Mouse (Mus musculus) cortical plate, adult 2 months (tissue): ENCODE measurements around the gene Prr7.
A peak's percentile ranks its signal among the peaks of the same experiment; 100 is the strongest.

Experiments
- CTCF ChIP-seq: fragments of 200-500 bp; IDR thresholded peaks from 2 replicates; pipeline ENCODE4 v1.5.1; 2011; ENCODE audit warnings: mild to moderate bottlenecking, control low read depth, low read length; ENCODE audit not compliant: insufficient read depth; ENCODE audit errors: extremely low read depth
- POLR2A ChIP-seq: fragments of 200-500 bp; IDR thresholded peaks from 2 replicates; pipeline ENCODE4 v1.6.1; 2011; ENCODE audit warnings: mild to moderate bottlenecking, low read length, control low read depth; ENCODE audit not compliant: insufficient read depth; ENCODE audit errors: extremely low read depth

DNA sequence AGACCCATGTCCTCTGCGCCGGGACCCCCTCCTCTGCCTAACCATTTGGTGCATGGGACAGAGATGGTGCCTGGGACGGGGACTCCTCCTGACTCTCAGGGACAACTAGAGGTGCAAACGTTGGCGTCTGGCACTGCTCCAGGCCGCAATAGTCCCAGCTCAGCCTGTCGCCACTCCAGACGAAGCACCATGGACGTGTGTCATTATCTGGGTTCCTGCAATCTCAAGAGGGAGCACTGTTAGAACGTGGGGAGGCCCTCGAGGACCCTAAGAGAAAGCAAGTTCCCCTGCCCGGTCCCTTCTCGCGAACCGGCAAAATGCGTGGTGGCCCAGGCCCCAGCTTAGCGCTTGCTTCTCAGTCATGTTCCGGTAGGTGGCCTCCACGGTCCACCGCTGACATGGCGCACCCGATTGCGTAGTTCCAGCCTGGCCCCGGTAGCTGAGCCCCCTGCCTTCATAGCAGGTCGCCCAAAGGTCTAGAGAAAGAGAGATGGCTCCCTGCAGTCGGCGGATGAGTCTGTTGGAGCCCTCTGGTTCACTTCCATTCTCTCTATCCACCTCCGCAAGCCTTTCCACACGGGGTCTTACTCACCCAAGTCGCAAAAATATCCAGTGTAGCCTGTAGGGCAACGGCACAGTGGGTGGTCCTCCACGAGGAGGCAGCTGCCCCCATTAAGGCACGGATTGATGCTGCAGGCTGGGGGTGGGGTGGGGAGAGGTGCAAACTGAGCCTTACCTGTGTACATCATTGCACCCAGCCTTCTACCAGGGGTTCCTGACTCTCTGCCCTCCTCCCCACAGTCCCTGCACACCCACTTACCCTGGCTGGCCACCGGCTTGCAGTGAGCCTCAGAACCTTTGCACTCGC lies 42.9 kb upstream of the Prr7 start:
- peak; percentile 65 for TF ChIP-seq CTCF
- TF ChIP-seq POLR2A, result no peak
